Mouse (Mus musculus): ENCODE measurements at regions not wholly inside any gene's neighbourhood (a gene's known extent, or its start where the extent isn't known, plus 50 kb on each side); places are given as distances from the start of the nearest gene placed in this dataset.

- DNase-seq = no peak
Observed at GRCm38 (mm10) chrX:11655466-11655865, 327.8 kb downstream of the H2al1j start.

GRCm38 (mm10) chrX:11657606-11658254, 330.1 kb downstream of the H2al1j start:
- DNase-seq = no peak

GRCm38 (mm10) chrX:11663187-11663829, 335.7 kb downstream of the H2al1j start:
- DNase-seq = peak; percentile 37

- DNase-seq = peak; percentile 74
Observed at GRCm38 (mm10) chrX:11664330-11665061, 336.9 kb downstream of the H2al1j start.

- DNase-seq = no peak
Observed at GRCm38 (mm10) chrX:11665077-11665974, 337.7 kb downstream of the H2al1j start.

GRCm38 (mm10) chrX:11666517-11666916, 338.9 kb downstream of the H2al1j start:
- no peak for DNase-seq

GRCm38 (mm10) chrX:11671805-11672204, 344.2 kb downstream of the H2al1j start:
- DNase-seq = no peak

GRCm38 (mm10) chrX:11678086-11678485, 350.5 kb downstream of the H2al1j start:
- no peak for DNase-seq

GRCm38 (mm10) chrX:11681274-11681673, 353.7 kb downstream of the H2al1j start:
- no peak for DNase-seq

- DNase-seq = no peak
Observed at GRCm38 (mm10) chrX:11689989-11690405, 362.4 kb downstream of the H2al1j start.

- DNase-seq = no peak
Observed at GRCm38 (mm10) chrX:11690446-11690845, 362.8 kb downstream of the H2al1j start.

GRCm38 (mm10) chrX:11691019-11691418, 363.4 kb downstream of the H2al1j start:
- no peak for DNase-seq

- DNase-seq = no peak
Observed at GRCm38 (mm10) chrX:11696565-11696964, 368.9 kb downstream of the H2al1j start.

GRCm38 (mm10) chrX:11701095-11701494, 373.5 kb downstream of the H2al1j start:
- DNase-seq = no peak

GRCm38 (mm10) chrX:11705851-11706557, 378.4 kb downstream of the H2al1j start:
- DNase-seq = no peak

GRCm38 (mm10) chrX:11707330-11707729, 379.7 kb downstream of the H2al1j start:
- DNase-seq = no peak

GRCm38 (mm10) chrX:11708325-11708724, 380.7 kb downstream of the H2al1j start:
- no peak for DNase-seq

- DNase-seq = no peak
Observed at GRCm38 (mm10) chrX:11709326-11709725, 381.7 kb downstream of the H2al1j start.

- DNase-seq = no peak
Observed at GRCm38 (mm10) chrX:11713423-11713822, 385.8 kb downstream of the H2al1j start.

- no peak for DNase-seq
Observed at GRCm38 (mm10) chrX:11716773-11717172, 389.2 kb downstream of the H2al1j start.

GRCm38 (mm10) chrX:11718778-11719177, 391.2 kb downstream of the H2al1j start:
- DNase-seq = no peak

GRCm38 (mm10) chrX:11720517-11720916, 392.9 kb downstream of the H2al1j start:
- peak; percentile 28 for DNase-seq
